Mouse (Mus musculus) megakaryocyte, embryonic 14.5 days (primary cell): ENCODE data around the gene Slc41a1. TPM values are rescaled to one million over a fixed set of nuclear protein-coding genes. Genes with fewer than 3 reads are reported as not detected.

ENCODE experiments used
- H3K27me3 ChIP-seq: replicated peaks from 2 replicates; pipeline ENCODE3; 2012; ENCODE audit warnings: inconsistent platforms
- H3K36me3 ChIP-seq: replicated peaks from 2 replicates; pipeline ENCODE3; 2012; ENCODE audit warnings: low read length, inconsistent platforms, mixed read lengths
- H3K4me1 ChIP-seq: 2 replicates; pipeline ENCODE4 v1.6.1; 2012; ENCODE audit warnings: inconsistent platforms
- H3K4me3 ChIP-seq: replicated peaks from 2 replicates; pipeline ENCODE3; 2012; ENCODE audit warnings: moderate library complexity, mild to moderate bottlenecking, inconsistent platforms
- H3K9me3 ChIP-seq: 2 replicates; pipeline ENCODE4 v1.6.1; 2012; ENCODE audit warnings: inconsistent platforms
- FLI1 ChIP-seq: IDR thresholded peaks from 2 replicates; pipeline ENCODE4 v1.6.1; 2012; ENCODE audit warnings: low read length, inconsistent platforms, mixed read lengths
- GATA1 ChIP-seq: IDR thresholded peaks from 3 replicates; pipeline ENCODE4 v1.6.1; 2012; ENCODE audit warnings: mixed read lengths, low read length, inconsistent platforms, borderline replicate concordance
- polyA plus RNA-seq: library from polyadenylated mRNA; stranded (reverse); fragments of >175 nt; gene quantifications from 2 replicates; pipeline ENCODE4 v1.2.3, GENCODE M21; 2012; ENCODE audit warnings: low replicate concordance; ENCODE audit not compliant: insufficient read depth

Slc41a1 gene
- polyA plus RNA-seq, 1 experiment, result 8.1 TPM

- Histone ChIP-seq H3K4me3 (no peak overlapping the region), H3K27me3 (no peaks in the 10 kb centered on the region), H3K36me3 (peaks cover 45% of the 10 kb centered on the region), H3K9me3 (0 out of 2 replicates have a peak, but pooled peaks cover 3% of the 10 kb centered on the region), H3K4me1 (peaks cover 23% of the 10 kb centered on the region)
- TF ChIP-seq GATA1, result no peak
- no peak for TF ChIP-seq FLI1
Measured at GRCm38 (mm10) chr1:131869561-131869960, 42.3 kb downstream of the Slc41a1 start.

- TF ChIP-seq GATA1, result no peak
- peaks cover 47% of the 10 kb centered on the region for H3K36me3 ChIP-seq
- no peak overlapping the region for H3K4me3 ChIP-seq
Measured at GRCm38 (mm10) chr1:131872856-131873255, 45.6 kb downstream of the Slc41a1 start.

GRCm38 (mm10) chr1:131879816-131880215, 52.5 kb downstream of the Slc41a1 start:
- Histone ChIP-seq H3K27me3 (peaks cover 4% of the 10 kb centered on the region), H3K4me3 (no peak overlapping the region), H3K4me1 (peaks cover 14% of the 10 kb centered on the region), H3K36me3 (no peaks in the 10 kb centered on the region), H3K9me3 (no peaks in the 10 kb centered on the region)
- TF ChIP-seq FLI1, result no peak
- TF ChIP-seq GATA1, result no peak

More at GRCm38 (mm10) chr1:131872856-131873255, 45.6 kb downstream of the Slc41a1 start:
- 0 out of 2 replicates have a peak, but pooled peaks cover 3% of the 10 kb centered on the region for H3K9me3 ChIP-seq
- no peaks in the 10 kb centered on the region for H3K27me3 ChIP-seq
- H3K4me1 ChIP-seq, result peaks cover 19% of the 10 kb centered on the region

- H3K4me1 ChIP-seq, result peaks cover 14% of the 10 kb centered on the region
- no peaks in the 10 kb centered on the region for H3K9me3 ChIP-seq
- peaks cover 7% of the 10 kb centered on the region for H3K27me3 ChIP-seq
- no peaks in the 10 kb centered on the region for H3K36me3 ChIP-seq
- no peak for TF ChIP-seq GATA1
- no peak for TF ChIP-seq FLI1
- no peak overlapping the region for H3K4me3 ChIP-seq
Measured at GRCm38 (mm10) chr1:131882787-131883186, 55.5 kb downstream of the Slc41a1 start.

GRCm38 (mm10) chr1:131886173-131886572, 58.9 kb downstream of the Slc41a1 start:
- Histone ChIP-seq H3K9me3 (no peaks in the 10 kb centered on the region), H3K4me1 (peaks cover 14% of the 10 kb centered on the region), H3K36me3 (no peaks in the 10 kb centered on the region), H3K27me3 (peaks cover 7% of the 10 kb centered on the region), H3K4me3 (no peak overlapping the region)
- TF ChIP-seq GATA1 (no peak), FLI1 (no peak)

- Histone ChIP-seq H3K27me3 (peaks cover 7% of the 10 kb centered on the region), H3K36me3 (no peaks in the 10 kb centered on the region), H3K4me3 (no peak overlapping the region), H3K4me1 (peaks cover 14% of the 10 kb centered on the region), H3K9me3 (no peaks in the 10 kb centered on the region)
- no peak for TF ChIP-seq GATA1
- TF ChIP-seq FLI1, result no peak
Measured at GRCm38 (mm10) chr1:131886641-131887040, 59.3 kb downstream of the Slc41a1 start.

GRCm38 (mm10) chr1:131890043-131890658, 62.9 kb downstream of the Slc41a1 start:
- Histone ChIP-seq H3K36me3 (no peaks in the 10 kb centered on the region), H3K4me1 (no peaks in the 10 kb centered on the region), H3K4me3 (no peak overlapping the region), H3K27me3 (peaks cover 7% of the 10 kb centered on the region), H3K9me3 (no peaks in the 10 kb centered on the region)
- no peak for TF ChIP-seq GATA1
- TF ChIP-seq FLI1, result no peak

- Histone ChIP-seq H3K9me3 (no peaks in the 10 kb centered on the region), H3K4me1 (no peaks in the 10 kb centered on the region), H3K4me3 (no peak overlapping the region), H3K27me3 (peaks cover 11% of the 10 kb centered on the region), H3K36me3 (no peaks in the 10 kb centered on the region)
- TF ChIP-seq GATA1, result no peak
Measured at GRCm38 (mm10) chr1:131891436-131891835, 64.1 kb downstream of the Slc41a1 start.

Other genes starting within 250 kb of the Slc41a1 start
- gene Avpr1b, start 228.3 kb upstream of the Slc41a1 start, polyA plus RNA-seq, result not detected in 2 replicates
- 4.2 TPM in 1 of 2 replicates, not detected in the other for gene Ctse, start 189.2 kb upstream of the Slc41a1 start, polyA plus RNA-seq
- gene Rab7b, start 138.8 kb upstream of the Slc41a1 start, polyA plus RNA-seq, result 2.3 TPM in 1 of 2 replicates, not detected in the other
- not detected in 2 replicates for gene Slc26a9, start 83.5 kb upstream of the Slc41a1 start, polyA plus RNA-seq
- gene Pm20d1, start 30.1 kb upstream of the Slc41a1 start, polyA plus RNA-seq, result not detected in 2 replicates
- 8.8 TPM in 1 of 2 replicates, not detected in the other for gene Rab29, start 39.7 kb downstream of the Slc41a1 start, polyA plus RNA-seq
- 6.3 and 16.9 TPM in 2 replicates for gene Nucks1, start 83.0 kb downstream of the Slc41a1 start, polyA plus RNA-seq
- gene Slc45a3, start 135.5 kb downstream of the Slc41a1 start, polyA plus RNA-seq, result 1.1 TPM in 1 of 2 replicates, not detected in the other
- gene Elk4, start 180.1 kb downstream of the Slc41a1 start, polyA plus RNA-seq, result 1.6 and 2.2 TPM in 2 replicates
- gene Mfsd4a, start 240.6 kb downstream of the Slc41a1 start, polyA plus RNA-seq, result not detected in 2 replicates